Mouse (Mus musculus) bone marrow, adult 2 months (tissue): ENCODE results near the gene Rpl39.

ENCODE experiments used
- CTCF ChIP-seq: fragments of 200-500 bp; IDR thresholded peaks from 2 replicates; pipeline ENCODE4 v1.5.1; 2011; ENCODE audit warnings: low read length, control low read depth; ENCODE audit not compliant: control insufficient read depth, insufficient read depth
- POLR2A ChIP-seq: fragments of 200-500 bp; IDR thresholded peaks from 2 replicates; pipeline ENCODE4 v1.6.1; 2011; ENCODE audit warnings: low read depth, mild to moderate bottlenecking, control low read depth, low read length, borderline replicate concordance; ENCODE audit not compliant: control insufficient read depth

GRCm38 (mm10) chrX:37098681-37099080 lies 13.5 kb upstream of the Rpl39 start:
- TF ChIP-seq CTCF, result no peak
- no peak for TF ChIP-seq POLR2A
